Mouse (Mus musculus): ENCODE data around the gene Psma6. TPM values are rescaled to one million over a fixed set of nuclear protein-coding genes. Genes with fewer than 3 reads are reported as not detected.

Gene Psma6
- polyA plus RNA-seq, 1 experiment from 2014 or later = 399 TPM

DNA sequence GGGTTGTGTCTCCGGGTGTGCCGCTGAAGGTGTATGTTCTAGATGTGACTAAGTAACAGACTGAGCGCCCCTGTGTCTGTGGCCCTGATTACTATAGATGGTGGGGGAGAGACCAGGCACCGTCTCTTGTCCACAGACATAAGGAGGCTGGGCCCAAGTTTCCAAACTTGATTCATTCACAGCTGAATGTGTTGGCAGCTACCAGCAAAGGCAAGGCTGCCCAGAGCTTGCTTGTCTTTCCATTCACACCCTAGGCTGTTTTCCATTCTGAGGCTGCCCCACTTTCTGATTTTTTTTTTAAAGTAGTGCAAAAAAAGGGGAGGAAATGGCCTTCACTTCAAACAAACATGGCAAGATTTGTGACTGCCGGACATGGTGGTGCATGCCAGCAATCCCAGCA lies 72.9 kb downstream of the Psma6 start:
- Histone ChIP-seq H3K36me3 (no peaks in the 10 kb centered on the region), H3K27ac (replicated peaks) (no peak overlapping the region), H3K9ac (replicated peaks) (no peak overlapping the region), H3K4me1 (peaks cover 6% of the 10 kb centered on the region), H3K4me3 (replicated peaks) (no peak overlapping the region), H3K27me3 (replicated peaks) (no peaks in the 10 kb centered on the region), H3K9me3 (replicated peaks) (no peaks in the 10 kb centered on the region), H3K4me2 (no peak overlapping the region)
- no peak for ATAC-seq (ENCODE audit: low FRiP score)
- 83% methylated on average over 5 of the region's 5 CpGs for WGBS

DNA sequence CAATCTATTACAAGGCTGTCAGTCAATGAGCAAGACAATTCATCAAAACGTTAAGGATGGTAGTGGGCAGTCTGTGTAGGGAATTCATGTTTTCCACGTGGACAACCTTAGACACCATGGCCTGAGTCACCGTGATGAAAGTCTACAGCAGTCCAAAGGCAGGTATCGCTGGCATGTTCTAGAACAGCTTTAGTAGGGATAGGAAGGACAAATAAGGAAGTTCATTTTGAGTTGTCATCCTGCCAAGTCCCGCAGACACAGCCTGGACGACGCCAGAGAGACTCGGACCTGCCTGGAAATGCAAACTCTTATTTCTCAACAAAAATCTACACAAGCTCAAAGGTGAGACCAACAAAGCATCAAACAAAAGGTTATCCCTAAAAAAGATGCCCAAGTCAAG lies 75.7 kb downstream of the Psma6 start:
- H3K27me3 ChIP-seq (replicated peaks) = no peaks in the 10 kb centered on the region
- no peak for ATAC-seq (ENCODE audit: low FRiP score)
- no peaks in the 10 kb centered on the region for H3K9me3 ChIP-seq (replicated peaks)
- no peak overlapping the region for H3K27ac ChIP-seq (replicated peaks)
- no peak overlapping the region for H3K4me2 ChIP-seq
- no peaks in the 10 kb centered on the region for H3K36me3 ChIP-seq
- H3K4me3 ChIP-seq (replicated peaks) = no peak overlapping the region
- 82% methylated on average over 8 of the region's 8 CpGs for WGBS
- H3K9ac ChIP-seq (replicated peaks) = no peak overlapping the region
- H3K4me1 ChIP-seq = peaks cover 21% of the 10 kb centered on the region

DNA sequence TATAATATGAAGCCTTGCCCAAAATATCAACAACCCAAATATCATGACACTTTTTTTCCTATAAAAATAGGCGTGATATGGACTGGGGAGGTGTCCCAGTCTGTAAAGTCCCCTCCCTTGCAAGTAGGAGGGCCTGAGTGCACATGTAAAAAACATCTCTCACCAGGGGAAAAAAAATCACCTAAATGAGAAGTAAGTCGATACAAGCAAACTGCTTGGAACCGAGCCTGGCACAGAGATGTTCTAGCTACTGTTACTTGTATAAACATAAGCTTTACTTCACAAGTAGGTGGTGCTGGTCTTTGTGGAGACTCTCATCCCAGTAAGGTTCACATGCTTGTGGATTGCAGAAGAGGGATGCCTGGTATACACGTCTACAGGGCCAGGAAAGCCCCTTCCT lies 76.9 kb downstream of the Psma6 start:
- Histone ChIP-seq H3K4me2 (no peak overlapping the region), H3K4me3 (replicated peaks) (no peak overlapping the region), H3K9me3 (replicated peaks) (no peaks in the 10 kb centered on the region), H3K4me1 (peaks cover 31% of the 10 kb centered on the region), H3K27me3 (replicated peaks) (no peaks in the 10 kb centered on the region), H3K36me3 (no peaks in the 10 kb centered on the region), H3K9ac (replicated peaks) (no peak overlapping the region), H3K27ac (replicated peaks) (no peak overlapping the region)
- WGBS = 73% methylated on average over 4 of the region's 4 CpGs
- ATAC-seq (ENCODE audit: low FRiP score) = no peak

DNA sequence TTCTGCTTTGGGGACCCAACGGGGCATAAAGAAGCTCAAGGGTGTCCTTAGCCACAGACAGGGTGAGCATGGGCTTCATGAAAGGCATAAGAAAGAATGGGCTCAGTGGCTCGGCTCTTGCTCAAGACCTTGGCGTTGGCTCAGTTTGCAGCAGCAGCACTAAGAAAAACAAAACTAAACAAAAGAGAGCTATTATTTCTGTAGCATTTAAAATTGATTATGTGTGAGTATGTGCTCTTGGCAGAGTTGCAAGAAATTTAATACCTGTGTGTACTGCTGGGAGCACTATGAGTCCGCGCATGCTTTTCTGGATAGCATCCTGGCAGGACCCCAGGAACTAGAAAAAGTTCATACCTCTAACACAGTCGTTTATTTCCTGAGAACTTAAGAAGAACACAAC lies 77.7 kb downstream of the Psma6 start:
- no peaks in the 10 kb centered on the region for H3K36me3 ChIP-seq
- H3K9me3 ChIP-seq (replicated peaks) = no peaks in the 10 kb centered on the region
- 0 out of 2 replicates have a peak overlapping the region, but pooled peaks have one; percentile 13 for H3K27ac ChIP-seq (replicated peaks)
- WGBS = 68% methylated on average over 6 of the region's 6 CpGs
- no peaks in the 10 kb centered on the region for H3K27me3 ChIP-seq (replicated peaks)
- no peak overlapping the region for H3K9ac ChIP-seq (replicated peaks)
- H3K4me3 ChIP-seq (replicated peaks) = no peak overlapping the region
- H3K4me2 ChIP-seq = no peak overlapping the region
- peaks cover 40% of the 10 kb centered on the region for H3K4me1 ChIP-seq
- ATAC-seq (ENCODE audit: low FRiP score) = no peak

DNA sequence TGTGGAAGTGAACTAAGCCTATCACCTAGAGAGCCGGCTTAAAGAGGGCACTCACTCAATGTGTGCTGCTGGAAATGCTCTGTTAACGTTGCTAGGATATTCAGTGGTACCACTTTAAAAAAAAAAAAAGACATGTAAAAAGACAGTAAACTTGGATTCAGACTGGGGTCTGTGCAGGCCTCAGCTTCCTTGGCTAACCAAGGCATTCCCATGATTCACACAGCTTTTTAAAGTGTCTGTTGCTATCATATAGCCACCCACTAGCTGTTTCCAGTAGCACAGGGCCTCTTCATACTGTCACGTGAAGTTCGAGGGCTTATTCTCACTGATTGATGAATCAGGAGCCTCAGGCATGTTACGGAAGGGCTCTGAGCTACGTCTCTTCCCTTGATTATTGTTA lies 78.4 kb downstream of the Psma6 start:
- Histone ChIP-seq H3K27ac (replicated peaks) (no peak overlapping the region), H3K9me3 (replicated peaks) (no peaks in the 10 kb centered on the region), H3K4me3 (replicated peaks) (no peak overlapping the region), H3K9ac (replicated peaks) (no peak overlapping the region), H3K27me3 (replicated peaks) (no peaks in the 10 kb centered on the region), H3K4me1 (peaks cover 41% of the 10 kb centered on the region), H3K36me3 (no peaks in the 10 kb centered on the region), H3K4me2 (no peak overlapping the region)
- 72% methylated on average over 6 of the region's 6 CpGs for WGBS
- no peak for ATAC-seq (ENCODE audit: low FRiP score)

DNA sequence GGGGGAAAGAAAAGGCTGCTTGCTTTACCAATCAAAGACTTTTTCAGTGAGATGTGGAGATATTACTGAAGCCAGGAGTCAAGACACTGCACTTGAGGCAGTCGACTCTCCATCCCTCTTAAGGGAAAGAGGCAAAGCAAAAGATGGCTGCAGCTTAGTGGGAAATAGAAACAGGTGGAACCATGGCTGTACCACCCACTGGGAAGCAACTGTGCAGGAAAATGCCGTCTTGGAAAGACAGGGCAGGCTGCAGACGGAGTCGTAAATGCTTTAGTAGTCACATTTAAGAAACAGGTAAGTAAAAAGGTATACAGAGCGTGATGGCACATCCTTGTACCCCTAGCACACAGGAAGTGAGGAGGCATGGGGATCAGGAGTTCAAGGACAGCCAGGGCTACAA lies 79.1 kb downstream of the Psma6 start:
- Histone ChIP-seq H3K9ac (replicated peaks) (no peak overlapping the region), H3K4me3 (replicated peaks) (no peak overlapping the region), H3K27ac (replicated peaks) (peak overlapping the region; percentile 14; the same call in 1 of the 2 replicates), H3K4me1 (peaks cover 41% of the 10 kb centered on the region), H3K4me2 (no peak overlapping the region), H3K27me3 (replicated peaks) (no peaks in the 10 kb centered on the region), H3K9me3 (replicated peaks) (no peaks in the 10 kb centered on the region), H3K36me3 (no peaks in the 10 kb centered on the region)
- ATAC-seq (ENCODE audit: low FRiP score) = no peak
- WGBS = 65% methylated on average over 5 of the region's 5 CpGs

DNA sequence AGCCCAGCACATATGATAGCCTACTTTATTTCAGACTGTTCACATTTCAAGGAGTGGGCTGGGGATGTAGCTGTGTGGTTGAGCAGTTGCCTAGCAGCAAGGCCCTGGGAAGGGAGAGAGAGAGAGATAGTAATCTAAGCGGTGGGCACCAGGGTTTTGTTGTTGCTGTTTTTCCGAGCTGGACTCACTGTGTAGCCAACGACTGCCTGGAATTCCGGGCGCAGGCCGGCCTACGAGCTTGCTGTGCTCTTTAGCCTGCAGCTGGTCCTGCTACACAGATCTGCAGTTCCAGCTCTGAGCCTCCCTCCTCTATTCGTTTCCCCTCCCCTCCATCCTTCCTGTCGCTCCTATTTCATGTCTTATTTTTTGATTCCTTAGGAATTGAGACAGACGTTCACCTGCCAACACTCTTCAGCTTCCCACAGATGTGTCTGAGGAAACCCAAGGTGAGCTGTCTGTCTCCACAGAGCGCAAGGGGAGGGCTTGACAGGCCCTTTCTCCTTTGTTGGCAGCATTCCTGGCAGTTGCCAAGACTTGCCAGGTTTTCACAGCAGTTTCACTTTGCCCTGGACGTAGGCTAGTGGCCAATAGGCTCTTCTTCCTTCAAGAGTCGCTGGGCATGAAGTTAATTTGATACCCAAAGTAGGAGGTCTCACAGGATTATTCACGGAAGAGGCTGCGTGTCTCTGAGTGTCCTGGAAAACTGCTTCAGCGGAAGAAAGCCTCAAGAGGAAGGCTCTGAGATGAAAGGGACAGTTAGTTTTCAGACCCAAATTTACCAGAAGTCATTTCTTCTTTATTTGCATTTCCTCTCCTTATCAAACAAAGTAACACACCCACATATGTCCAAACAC lies 80.2 kb downstream of the Psma6 start:
- H3K36me3 ChIP-seq = no peaks in the 10 kb centered on the region
- WGBS = 26% methylated on average over 16 of the region's 16 CpGs

DNA sequence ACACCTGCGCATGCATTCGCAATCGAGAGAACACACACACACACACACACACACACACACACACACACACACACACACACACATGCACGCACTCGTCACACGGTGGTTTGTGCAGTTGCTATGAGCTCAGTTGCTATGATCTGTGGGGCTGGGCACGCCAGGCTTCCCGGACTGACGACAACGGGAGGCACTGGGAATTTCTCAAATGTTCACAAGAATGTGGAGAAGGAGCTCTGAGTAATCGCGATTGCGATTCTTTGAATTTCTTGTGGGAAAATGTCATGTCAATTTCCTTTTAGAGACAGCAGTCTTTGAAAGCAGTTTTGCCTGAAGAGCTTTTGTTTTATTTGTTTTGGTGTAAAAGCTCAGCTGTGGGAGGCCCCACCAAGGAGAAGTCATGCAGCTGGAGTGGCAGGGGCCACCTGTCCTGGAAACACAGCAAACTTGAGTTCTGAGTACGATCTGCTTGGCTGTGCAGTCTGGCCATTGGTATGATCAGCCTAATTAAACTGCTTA lies 80.9 kb downstream of the Psma6 start:
- Histone ChIP-seq H3K27ac (replicated peaks) (peak overlapping the region; percentile 76), H3K4me1 (peaks cover 41% of the 10 kb centered on the region), H3K36me3 (no peaks in the 10 kb centered on the region), H3K27me3 (replicated peaks) (no peaks in the 10 kb centered on the region), H3K9me3 (replicated peaks) (no peaks in the 10 kb centered on the region), H3K4me3 (replicated peaks) (no peak overlapping the region), H3K4me2 (0 out of 2 replicates have a peak overlapping the region, but pooled peaks have one; percentile 7), H3K9ac (replicated peaks) (no peak overlapping the region)
- ATAC-seq (ENCODE audit: low FRiP score) = no peak
- 56% methylated on average over 14 of the region's 14 CpGs for WGBS

More for the DNA sequence above, 80.2 kb downstream of the Psma6 start:
- Histone ChIP-seq H3K4me1 (peaks cover 41% of the 10 kb centered on the region), H3K9me3 (replicated peaks) (no peaks in the 10 kb centered on the region), H3K27ac (replicated peaks) (peak overlapping the region; percentile 76), H3K27me3 (replicated peaks) (no peaks in the 10 kb centered on the region), H3K9ac (replicated peaks) (no peak overlapping the region), H3K4me2 (peak overlapping the region; percentile 7; the same call in 1 of the 2 replicates), H3K4me3 (replicated peaks) (no peak overlapping the region)
- peak; percentile 68 for ATAC-seq (ENCODE audit: low FRiP score)

DNA sequence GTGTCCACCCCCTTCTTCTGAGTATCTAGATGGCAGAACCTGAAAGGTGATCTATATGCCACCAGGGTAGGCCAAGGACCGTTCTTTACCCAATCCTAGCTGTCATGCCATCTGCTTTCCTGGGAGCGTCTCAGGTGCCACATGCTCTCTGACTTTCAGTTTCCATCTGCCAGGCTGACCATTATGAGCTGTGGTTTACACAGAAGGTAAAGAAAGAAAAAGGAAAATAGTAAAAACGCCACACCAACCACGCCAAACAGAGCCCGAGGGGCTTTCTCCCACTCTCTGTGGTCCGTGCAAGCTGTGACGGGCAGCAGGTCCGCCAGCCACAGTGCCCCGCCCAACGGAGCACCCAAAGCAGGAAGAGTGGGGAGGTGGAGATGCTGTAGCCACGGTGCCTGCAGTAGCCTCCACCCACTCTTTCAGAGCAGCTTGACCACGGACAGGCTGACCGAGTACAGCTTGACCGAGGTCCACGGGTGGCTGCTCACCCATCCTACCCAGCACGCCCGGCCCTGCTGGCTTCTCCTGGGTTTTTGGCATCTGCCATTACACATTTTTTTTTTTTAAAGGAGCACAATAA lies 81.5 kb downstream of the Psma6 start:
- no peak overlapping the region for H3K27ac ChIP-seq (replicated peaks)
- ATAC-seq (ENCODE audit: low FRiP score) = no peak
- H3K27me3 ChIP-seq (replicated peaks) = no peaks in the 10 kb centered on the region
- H3K4me1 ChIP-seq = peaks cover 41% of the 10 kb centered on the region
- no peaks in the 10 kb centered on the region for H3K9me3 ChIP-seq (replicated peaks)
- H3K4me2 ChIP-seq = no peak overlapping the region
- H3K4me3 ChIP-seq (replicated peaks) = no peak overlapping the region
- no peak overlapping the region for H3K9ac ChIP-seq (replicated peaks)
- 75% methylated on average over 17 of the region's 17 CpGs for WGBS
- H3K36me3 ChIP-seq = no peaks in the 10 kb centered on the region

DNA sequence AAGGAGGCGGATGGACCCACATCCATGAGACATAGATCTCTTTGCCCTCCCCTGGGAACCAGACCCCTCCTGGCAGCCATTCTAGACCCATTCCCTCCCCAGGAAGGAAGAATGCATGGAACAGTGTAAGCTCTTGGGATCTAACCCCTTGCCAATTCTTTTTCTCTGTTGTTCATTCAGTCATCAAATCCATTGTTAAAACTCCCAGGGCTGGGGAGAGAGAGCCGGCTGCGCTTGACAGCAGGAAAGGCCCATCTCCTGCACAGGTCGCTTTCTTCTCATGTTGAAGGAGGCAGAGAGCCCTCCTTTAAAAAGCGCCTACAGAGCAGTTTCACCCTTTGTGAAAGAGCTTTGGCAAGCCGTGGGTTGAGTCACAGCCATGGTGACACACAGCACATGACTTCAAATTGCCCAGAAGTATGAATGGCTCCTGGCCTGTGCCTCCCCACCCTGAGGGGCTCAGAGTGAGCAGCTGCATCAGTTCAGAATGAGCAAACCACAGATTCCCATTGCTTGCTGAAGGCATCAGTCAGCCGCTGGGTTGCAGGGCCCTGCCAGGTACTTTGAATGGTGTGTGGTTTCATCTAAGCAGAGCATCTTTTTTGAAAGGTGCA lies 82.2 kb downstream of the Psma6 start:
- no peak overlapping the region for H3K9ac ChIP-seq (replicated peaks)
- no peak overlapping the region for H3K4me2 ChIP-seq
- H3K4me3 ChIP-seq (replicated peaks) = no peak overlapping the region
- no peaks in the 10 kb centered on the region for H3K27me3 ChIP-seq (replicated peaks)
- 0 out of 2 replicates have a peak overlapping the region, but pooled peaks have one; percentile 28 for H3K27ac ChIP-seq (replicated peaks)
- H3K4me1 ChIP-seq = peaks cover 39% of the 10 kb centered on the region
- ATAC-seq (ENCODE audit: low FRiP score) = no peak
- WGBS = 53% methylated on average over 7 of the region's 7 CpGs
- no peaks in the 10 kb centered on the region for H3K9me3 ChIP-seq (replicated peaks)
- H3K36me3 ChIP-seq = no peaks in the 10 kb centered on the region

DNA sequence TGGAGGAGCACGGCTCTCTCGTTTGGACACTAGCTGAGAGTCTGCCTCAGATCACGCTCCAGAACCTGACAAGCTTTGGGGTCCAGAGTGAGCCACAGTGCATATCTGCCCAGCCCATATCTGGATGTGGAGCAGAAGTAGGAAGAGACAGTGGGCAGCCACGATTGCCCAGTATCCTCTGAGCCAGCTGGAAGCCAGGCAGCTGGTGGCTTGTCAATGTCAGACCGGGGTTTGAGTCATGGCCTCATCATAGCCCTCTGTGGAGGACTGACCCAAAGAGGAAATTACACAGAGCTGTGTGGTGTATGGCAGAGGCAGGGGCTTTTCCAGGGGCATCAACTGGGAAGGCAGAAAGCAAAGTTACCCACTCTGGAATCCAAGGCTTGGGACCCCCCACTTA lies 82.8 kb downstream of the Psma6 start:
- H3K4me1 ChIP-seq = peaks cover 36% of the 10 kb centered on the region
- no peaks in the 10 kb centered on the region for H3K27me3 ChIP-seq (replicated peaks)
- 67% methylated on average over 5 of the region's 5 CpGs for WGBS
- no peak overlapping the region for H3K27ac ChIP-seq (replicated peaks)
- no peak for ATAC-seq (ENCODE audit: low FRiP score)
- H3K36me3 ChIP-seq = no peaks in the 10 kb centered on the region
- H3K9me3 ChIP-seq (replicated peaks) = no peaks in the 10 kb centered on the region
- no peak overlapping the region for H3K9ac ChIP-seq (replicated peaks)
- no peak overlapping the region for H3K4me3 ChIP-seq (replicated peaks)
- H3K4me2 ChIP-seq = no peak overlapping the region
